ENCODE assay signal across 22 mouse cellular contexts in the genomic region with DNA sequence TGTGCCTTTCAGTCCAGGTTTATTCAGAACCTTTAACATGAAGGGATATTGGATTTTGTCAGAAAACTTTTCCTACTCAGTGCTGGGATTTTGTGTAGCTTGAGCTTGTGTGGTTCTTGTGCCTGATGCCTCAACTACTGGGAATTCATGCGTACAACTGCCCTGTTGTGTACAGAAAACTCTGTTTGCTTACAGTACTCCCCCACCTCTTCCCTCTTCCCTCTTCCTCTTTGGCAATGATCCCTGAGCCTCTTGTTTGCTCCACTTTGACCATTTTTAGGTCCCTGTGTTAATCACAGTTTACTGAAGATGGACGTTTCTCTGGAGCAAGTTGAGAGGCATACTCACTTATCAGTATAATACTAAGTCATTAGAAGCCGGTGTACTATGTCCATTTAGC. TPM values are rescaled to one million over a fixed set of nuclear protein-coding genes. Genes with fewer than 3 reads are reported as not detected.
A peak's percentile ranks its signal among the peaks of the same experiment; 100 is the strongest.
DNase-seq lines count a peak whose midpoint lies in the region; ATAC-seq and TF ChIP-seq lines count a peak whose summit lies in the region.
"Had no signal": no experiment of that assay in that cellular context is flagged by ENCODE, and none has a peak within 500 bp of the region (broad histone marks: within the 10 kb centered on the region; RNA-seq: fewer than 3 reads in every experiment).

No protein-coding gene starts in this region.

- no peaks in the 10 kb centered on the region for H3K27me3 ChIP-seq in liver, adult 2 months (ENCODE audit: control insufficient read depth, insufficient read depth, low read length)
- H3K27me3 ChIP-seq in liver, embryonic 11.5 days (replicated peaks; ENCODE audit: control insufficient read depth, insufficient read depth, low read length): peaks cover 4% of the 10 kb centered on the region
- H3K27me3 ChIP-seq in liver, embryonic 15.5 days: peaks cover 14% of the 10 kb centered on the region
- no peaks in the 10 kb centered on the region for H3K27me3 ChIP-seq in liver, postnatal 0 days (ENCODE audit: insufficient read depth, low read length)

- ATAC-seq in liver, embryonic 11.5 days (replicated peaks; ENCODE audit: low FRiP score): no peak
- no peak for ATAC-seq in liver, embryonic 15.5 days (ENCODE audit: insufficient read depth)
- ATAC-seq in liver, postnatal 0 days: peak; percentile 30; the same call in 1 of the 2 replicates
- ATAC-seq: forebrain, embryonic 13.5 days; forebrain, embryonic 15.5 days had no signal

- peaks cover 14% of the 10 kb centered on the region for H3K4me1 ChIP-seq in liver, adult 2 months (ENCODE audit: control insufficient read depth, insufficient read depth, low read length)
- no peaks in the 10 kb centered on the region for H3K4me1 ChIP-seq in liver, embryonic 11.5 days (replicated peaks; ENCODE audit: control insufficient read depth, insufficient read depth, low read length)
- 0 out of 2 replicates have a peak, but pooled peaks cover 3% of the 10 kb centered on the region for H3K4me1 ChIP-seq in brown adipose tissue, adult 24 weeks (ENCODE audit: control insufficient read depth, insufficient read depth, insufficient read length, low read length)
- H3K4me1 ChIP-seq in liver, embryonic 15.5 days (replicated peaks): peaks cover 15% of the 10 kb centered on the region; the same call in 1 of the 2 replicates
- peaks cover 6% of the 10 kb centered on the region for H3K4me1 ChIP-seq in liver, postnatal 0 days (ENCODE audit: insufficient read depth)
- H3K4me1 ChIP-seq: embryonic facial prominence, embryonic 10.5 days; embryonic facial prominence, embryonic 12.5 days; forebrain, embryonic 13.5 days; forebrain, embryonic 15.5 days had no signal

- no peak for TF ChIP-seq EP300 in liver, postnatal 0 days (IDR thresholded peaks at IDR 0.05; ENCODE audit: low read depth)

- no peak overlapping the region for H3K4me2 ChIP-seq in liver, embryonic 11.5 days
- H3K4me2 ChIP-seq in liver, embryonic 15.5 days: no peak overlapping the region
- no peak overlapping the region for H3K4me2 ChIP-seq in liver, postnatal 0 days (ENCODE audit: low read depth, low read length)
- H3K4me2 ChIP-seq: embryonic facial prominence, embryonic 12.5 days; forebrain, embryonic 13.5 days; forebrain, embryonic 15.5 days had no signal

- peak overlapping the region; percentile 81 for H3K27ac ChIP-seq in liver, adult 2 months (replicated peaks; ENCODE audit: insufficient read depth, low read depth, low read length)
- H3K27ac ChIP-seq in liver, embryonic 11.5 days (ENCODE audit: low read depth, low read length): no peak overlapping the region
- H3K27ac ChIP-seq in brown adipose tissue, adult 24 weeks (replicated peaks; ENCODE audit: low read depth, low read length): 0 out of 2 replicates have a peak overlapping the region, but pooled peaks have one; percentile 8
- peak overlapping the region; percentile 4; the same call in 1 of the 2 replicates for H3K27ac ChIP-seq in liver, embryonic 15.5 days (replicated peaks)
- H3K27ac ChIP-seq in liver, postnatal 0 days (ENCODE audit: low read depth): peak overlapping the region; percentile 67
- H3K27ac ChIP-seq: embryonic facial prominence, embryonic 10.5 days; embryonic facial prominence, embryonic 12.5 days; forebrain, embryonic 13.5 days; forebrain, embryonic 15.5 days had no signal

- no peaks in the 10 kb centered on the region for H3K36me3 ChIP-seq in liver, adult 2 months (ENCODE audit: control insufficient read depth, insufficient read depth, low read length)
- no peaks in the 10 kb centered on the region for H3K36me3 ChIP-seq in liver, embryonic 11.5 days (ENCODE audit: control insufficient read depth, insufficient read depth, low read length)
- H3K36me3 ChIP-seq in liver, embryonic 15.5 days (replicated peaks): no peaks in the 10 kb centered on the region
- no peaks in the 10 kb centered on the region for H3K36me3 ChIP-seq in liver, postnatal 0 days (replicated peaks; ENCODE audit: insufficient read depth, low read length)
- H3K36me3 ChIP-seq: embryonic facial prominence, embryonic 10.5 days; embryonic facial prominence, embryonic 12.5 days; forebrain, embryonic 15.5 days had no signal

- 14% methylated on average over 3 of the region's 3 CpGs for WGBS in liver, adult 2 months
- 76% methylated on average over 3 of the region's 3 CpGs for WGBS in liver, embryonic 11.5 days
- 50% methylated on average over 3 of the region's 3 CpGs for WGBS in liver, embryonic 15.5 days (ENCODE audit: insufficient replicate concordance)
- 54% methylated on average over 3 of the region's 3 CpGs for WGBS in liver, postnatal 0 days (ENCODE audit: insufficient replicate concordance)

- no peaks in the 10 kb centered on the region for H3K9me3 ChIP-seq in liver, embryonic 11.5 days (ENCODE audit: control insufficient read depth, low read length)
- no peaks in the 10 kb centered on the region for H3K9me3 ChIP-seq in liver, embryonic 15.5 days (replicated peaks)
- no peaks in the 10 kb centered on the region for H3K9me3 ChIP-seq in liver, postnatal 0 days (ENCODE audit: low read length)
- H3K9me3 ChIP-seq: embryonic facial prominence, embryonic 10.5 days; embryonic facial prominence, embryonic 12.5 days; forebrain, embryonic 13.5 days; forebrain, embryonic 15.5 days had no signal

- H3K4me3 ChIP-seq in liver, adult 2 months (ENCODE audit: insufficient read depth, low read depth, low read length): no peak overlapping the region
- no peak overlapping the region for H3K4me3 ChIP-seq in liver, embryonic 11.5 days (ENCODE audit: low read depth, low read length)
- H3K4me3 ChIP-seq in brown adipose tissue, adult 24 weeks (ENCODE audit: insufficient read depth, low read depth, low read length): no peak overlapping the region
- H3K4me3 ChIP-seq in liver, embryonic 15.5 days (replicated peaks): no peak overlapping the region
- H3K4me3 ChIP-seq in liver, postnatal 0 days (ENCODE audit: low read depth, low read length): no peak overlapping the region
- H3K4me3 ChIP-seq: embryonic facial prominence, embryonic 10.5 days; embryonic facial prominence, embryonic 12.5 days; forebrain, embryonic 13.5 days; forebrain, embryonic 15.5 days had no signal

- no peaks in the 10 kb centered on the region; the same call in 1 of the 2 replicates for H3K79me2 ChIP-seq in liver, adult 2 months (ENCODE audit: control insufficient read depth, insufficient read depth, low read length)

- TF ChIP-seq POLR2A in liver, adult 2 months (IDR thresholded peaks at IDR 0.05; ENCODE audit: extremely low read depth, insufficient read depth, low read length): no peak

- H3K9ac ChIP-seq in liver, adult 2 months (ENCODE audit: low read depth, low read length): no peak overlapping the region
- H3K9ac ChIP-seq in liver, embryonic 11.5 days (ENCODE audit: low read depth, low read length): no peak overlapping the region
- H3K9ac ChIP-seq in liver, embryonic 15.5 days: no peak overlapping the region
- no peak overlapping the region for H3K9ac ChIP-seq in liver, postnatal 0 days (replicated peaks)
- H3K9ac ChIP-seq: embryonic facial prominence, embryonic 12.5 days; forebrain, embryonic 13.5 days; forebrain, embryonic 15.5 days had no signal

- DNase-seq in liver, adult 2 months (ENCODE audit: extremely low read depth, low read depth, low spot score): peak; percentile 86
- DNase-seq in liver, embryonic 11.5 days (ENCODE audit: low spot score): no peak
- DNase-seq in liver, postnatal 0 days: no peak
- no peak for DNase-seq in layer of hippocampus, postnatal 14 days (ENCODE audit: low spot score in 2 of 2)
- DNase-seq in natural killer cell, adult 2 months (ENCODE audit: low spot score in 2 of 2): no peak
- DNase-seq: adrenal gland, adult 2 months; adrenal gland, postnatal 10 days; adrenal gland, postnatal 25 days; cerebellum, adult 11-12 months; cerebellum, adult 2 months; cerebellum, adult 9-10 months; cerebellum, postnatal 10 days; cerebellum, postnatal 25 days had no signal

- TF ChIP-seq CTCF in liver, adult 2 months (IDR thresholded peaks at IDR 0.05; ENCODE audit: low read depth, low read length): no peak
- TF ChIP-seq CTCF in liver, postnatal 0 days (IDR thresholded peaks at IDR 0.05; ENCODE audit: low read depth): no peak

RNA-seq across cellular contexts. Expression of gene Slc27a2, which starts 5.8 kb away (rescaled TPM):
- total RNA-seq in liver, adult 2 months (2014; rRNA removed): 1,190 and 1,397 TPM in 2 replicates
- 912 and 1,036 TPM in 2 replicates for polyA plus RNA-seq in liver, adult 2 months (2012; rRNA removed)
- 39.0 and 39.6 TPM in 2 replicates for polyA plus RNA-seq in liver, embryonic 11.5 days (2014; fragmentation: Nextera tagmentation; extraction: Ambion mirVana)
- polyA plus RNA-seq in brown adipose tissue, adult 24 weeks (2012; ENCODE audit: insufficient read depth, insufficient read length, missing spikeins): 53.3 and 74.1 TPM in 2 replicates
- polyA plus RNA-seq in liver, embryonic 15.5 days (2015; fragmentation: Nextera tagmentation; extraction: Ambion mirVana): 108 and 125 TPM in 2 replicates
- polyA plus RNA-seq in liver, postnatal 0 days (2015; fragmentation: Nextera tagmentation; extraction: Ambion mirVana): 1,036 and 1,041 TPM in 2 replicates
- 10 to 100 TPM in 1 of 2 experiments, 1 to 10 TPM in 1; 9.4 to 10.1 TPM for total RNA-seq in layer of hippocampus, postnatal 14 days (2021)
- total RNA-seq: MEL had no signal
- polyA plus RNA-seq: C2C12 had no signal

RNA-seq across cellular contexts. Expression of gene Atp8b4, which starts 45.9 kb away (rescaled TPM):
- 0.55 and 0.87 TPM in 2 replicates for total RNA-seq in liver, adult 2 months (2014; rRNA removed)
- polyA plus RNA-seq in liver, adult 2 months (2012; rRNA removed): 0.21 and 0.31 TPM in 2 replicates
- 2.2 TPM in 2 replicates for polyA plus RNA-seq in liver, embryonic 11.5 days (2014; fragmentation: Nextera tagmentation; extraction: Ambion mirVana)
- polyA plus RNA-seq in brown adipose tissue, adult 24 weeks (2012; ENCODE audit: insufficient read depth, insufficient read length, missing spikeins): 0.21 and 0.44 TPM in 2 replicates
- polyA plus RNA-seq in liver, embryonic 15.5 days (2015; fragmentation: Nextera tagmentation; extraction: Ambion mirVana): 5.8 and 6.7 TPM in 2 replicates
- 3.4 and 5.2 TPM in 2 replicates for polyA plus RNA-seq in liver, postnatal 0 days (2015; fragmentation: Nextera tagmentation; extraction: Ambion mirVana)
- total RNA-seq in layer of hippocampus, postnatal 14 days (2021): under 1 TPM in 1 of 2 experiments, not detected in 1; 0.05 TPM
- total RNA-seq: MEL had no signal
- polyA plus RNA-seq: cortical plate, adult 2 months; forebrain, embryonic 13.5 days had no signal
